Mouse (Mus musculus): ENCODE data around the gene Pdhb. TPM values are rescaled to one million over a fixed set of nuclear protein-coding genes. Genes with fewer than 3 reads are reported as not detected.

The Pdhb gene
- polyA plus RNA-seq, 1 experiment from 2014 or later = 200 TPM

DNA sequence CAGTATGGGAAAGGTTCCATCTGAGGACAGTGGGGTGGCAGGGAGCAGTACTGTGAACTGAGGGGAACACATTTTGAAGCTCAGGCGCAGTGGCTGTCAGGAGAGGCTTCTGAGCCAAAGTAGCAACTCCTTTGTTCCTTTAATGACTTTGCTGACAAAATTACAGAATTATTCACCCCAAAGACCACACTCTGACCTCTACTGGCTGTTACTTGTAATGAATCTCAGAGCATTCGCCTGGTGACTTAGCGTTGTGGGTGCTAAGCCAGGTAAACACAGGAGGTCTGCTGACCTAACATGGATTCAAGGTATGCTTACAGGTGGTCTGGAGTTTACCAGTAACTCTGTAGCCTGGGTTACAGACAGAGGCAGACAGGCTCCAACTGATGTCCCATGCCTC is 15.9 kb downstream of the Pdhb start:
- H3K4me2 ChIP-seq = no peak overlapping the region
- no peaks in the 10 kb centered on the region for H3K9me3 ChIP-seq
- H3K9ac ChIP-seq (replicated peaks) = no peak overlapping the region
- no peaks in the 10 kb centered on the region for H3K27me3 ChIP-seq
- no peaks in the 10 kb centered on the region for H3K4me1 ChIP-seq (replicated peaks)
- WGBS = 32% methylated on average over 3 of the region's 3 CpGs
- H3K4me3 ChIP-seq (replicated peaks) = no peak overlapping the region
- ATAC-seq (ENCODE audit: insufficient number of reproducible peaks, insufficient read depth, low FRiP score, low TSS enrichment, low read depth) = no peak
- peaks cover 25% of the 10 kb centered on the region; the same call in 1 of the 2 replicates for H3K36me3 ChIP-seq
- H3K27ac ChIP-seq = no peak overlapping the region

GRCm38 (mm10) chr14:8154072-8154471 is 18.8 kb downstream of the Pdhb start:
- H3K4me1 ChIP-seq (replicated peaks) = no peaks in the 10 kb centered on the region
- WGBS = 86% methylated on average over 3 of the region's 3 CpGs

DNA sequence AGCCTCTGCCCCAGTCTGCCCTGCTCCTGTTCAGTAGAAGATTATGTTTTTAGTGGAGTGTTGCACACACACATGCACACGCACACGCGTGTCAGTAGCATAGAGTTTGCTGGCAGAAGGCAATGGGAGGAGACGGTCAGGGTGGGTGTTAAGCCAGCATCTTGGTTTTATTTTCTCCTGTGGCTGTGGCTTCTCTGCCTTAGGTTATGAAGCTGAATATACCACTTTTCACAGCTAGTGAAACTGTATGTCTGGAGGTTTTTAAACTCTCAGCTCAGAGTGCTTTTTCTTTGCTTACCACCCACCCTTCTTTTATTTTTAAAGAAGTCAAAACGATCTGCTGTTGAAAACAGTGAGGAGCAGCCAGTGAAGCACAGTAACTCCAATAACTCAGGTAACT is 21.1 kb downstream of the Pdhb start:
- WGBS = 88% methylated on average over 5 of the region's 5 CpGs
- H3K4me2 ChIP-seq = no peak overlapping the region
- no peak overlapping the region for H3K9ac ChIP-seq (replicated peaks)
- H3K36me3 ChIP-seq = peaks cover 15% of the 10 kb centered on the region
- no peak for ATAC-seq (ENCODE audit: insufficient number of reproducible peaks, insufficient read depth, low FRiP score, low TSS enrichment, low read depth)
- H3K4me3 ChIP-seq (replicated peaks) = no peak overlapping the region
- H3K27ac ChIP-seq = no peak overlapping the region
- no peaks in the 10 kb centered on the region for H3K4me1 ChIP-seq (replicated peaks)
- no peaks in the 10 kb centered on the region for H3K9me3 ChIP-seq
- no peaks in the 10 kb centered on the region for H3K27me3 ChIP-seq

More at GRCm38 (mm10) chr14:8154072-8154471, 18.8 kb downstream of the Pdhb start:
- Histone ChIP-seq H3K27ac (no peak overlapping the region), H3K9me3 (no peaks in the 10 kb centered on the region), H3K27me3 (no peaks in the 10 kb centered on the region), H3K36me3 (peaks cover 15% of the 10 kb centered on the region), H3K4me2 (no peak overlapping the region), H3K4me3 (replicated peaks) (no peak overlapping the region), H3K9ac (replicated peaks) (no peak overlapping the region)
- ATAC-seq (ENCODE audit: insufficient number of reproducible peaks, insufficient read depth, low FRiP score, low TSS enrichment, low read depth) = no peak

- WGBS = 83% methylated on average over 8 of the region's 8 CpGs
- Histone ChIP-seq H3K27ac (no peak overlapping the region), H3K9ac (replicated peaks) (no peak overlapping the region), H3K4me2 (no peak overlapping the region), H3K4me3 (replicated peaks) (no peak overlapping the region), H3K9me3 (no peaks in the 10 kb centered on the region), H3K4me1 (replicated peaks) (no peaks in the 10 kb centered on the region), H3K27me3 (no peaks in the 10 kb centered on the region), H3K36me3 (peaks cover 32% of the 10 kb centered on the region)
- no peak for ATAC-seq (ENCODE audit: insufficient number of reproducible peaks, insufficient read depth, low FRiP score, low TSS enrichment, low read depth)
Observed at GRCm38 (mm10) chr14:8148842-8149241, 24.0 kb downstream of the Pdhb start.

DNA sequence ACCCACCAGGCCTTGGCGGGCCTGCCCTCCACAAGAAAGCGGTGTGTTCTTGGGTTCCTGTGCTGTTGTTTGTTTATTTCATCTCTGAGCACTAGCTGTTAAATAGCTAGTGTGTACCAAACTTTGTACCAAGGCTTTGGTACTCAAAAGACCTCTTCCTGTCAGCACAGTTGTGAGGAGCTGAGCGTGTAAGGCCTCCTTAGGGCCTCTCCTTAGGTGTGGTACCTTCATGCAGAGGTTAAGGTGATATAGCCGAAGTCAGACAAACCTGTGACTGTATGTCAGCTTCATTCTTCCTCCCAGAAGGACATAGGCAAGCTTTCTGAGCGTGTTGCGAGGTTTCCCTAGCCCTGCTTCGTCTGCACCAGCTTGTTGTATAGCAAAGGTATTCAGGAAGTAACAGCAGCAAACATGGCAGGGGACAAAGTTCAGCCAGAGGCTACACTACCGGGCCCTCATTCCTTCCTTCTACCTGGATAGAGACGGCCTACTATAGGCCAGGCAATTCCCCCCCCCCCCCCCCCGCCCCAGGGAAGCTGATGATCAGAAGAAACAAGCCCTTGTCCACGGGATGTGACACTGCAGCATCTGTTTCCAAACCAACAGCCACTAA is 26.1 kb downstream of the Pdhb start:
- no peak for ATAC-seq (ENCODE audit: insufficient number of reproducible peaks, insufficient read depth, low FRiP score, low TSS enrichment, low read depth)
- Histone ChIP-seq H3K4me1 (replicated peaks) (no peaks in the 10 kb centered on the region), H3K27me3 (no peaks in the 10 kb centered on the region), H3K9me3 (no peaks in the 10 kb centered on the region), H3K4me2 (no peak overlapping the region), H3K36me3 (peaks cover 40% of the 10 kb centered on the region), H3K9ac (replicated peaks) (no peak overlapping the region), H3K27ac (no peak overlapping the region), H3K4me3 (replicated peaks) (no peak overlapping the region)
- WGBS = 79% methylated on average over 10 of the region's 11 CpGs

- 78% methylated on average over 13 of the region's 13 CpGs for WGBS
- H3K4me3 ChIP-seq (replicated peaks) = no peak overlapping the region
- no peak overlapping the region for H3K4me2 ChIP-seq
- no peak overlapping the region for H3K9ac ChIP-seq (replicated peaks)
- no peaks in the 10 kb centered on the region for H3K9me3 ChIP-seq
- no peak for ATAC-seq (ENCODE audit: insufficient number of reproducible peaks, insufficient read depth, low FRiP score, low TSS enrichment, low read depth)
- no peak overlapping the region for H3K27ac ChIP-seq
- H3K4me1 ChIP-seq (replicated peaks) = no peaks in the 10 kb centered on the region
- peaks cover 40% of the 10 kb centered on the region for H3K36me3 ChIP-seq
- H3K27me3 ChIP-seq = no peaks in the 10 kb centered on the region
Observed at GRCm38 (mm10) chr14:8145594-8146558, 26.9 kb downstream of the Pdhb start.

GRCm38 (mm10) chr14:8141131-8141530 is 31.7 kb downstream of the Pdhb start:
- H3K27ac ChIP-seq = no peak overlapping the region
- H3K4me2 ChIP-seq = no peak overlapping the region
- H3K9ac ChIP-seq (replicated peaks) = no peak overlapping the region
- WGBS = 85% methylated on average over 2 of the region's 2 CpGs
- H3K4me3 ChIP-seq (replicated peaks) = no peak overlapping the region
- H3K9me3 ChIP-seq = no peaks in the 10 kb centered on the region
- no peaks in the 10 kb centered on the region for H3K27me3 ChIP-seq
- no peak for ATAC-seq (ENCODE audit: insufficient number of reproducible peaks, insufficient read depth, low FRiP score, low TSS enrichment, low read depth)
- H3K4me1 ChIP-seq (replicated peaks) = peaks cover 10% of the 10 kb centered on the region
- peaks cover 58% of the 10 kb centered on the region for H3K36me3 ChIP-seq

- Histone ChIP-seq H3K36me3 (peaks cover 52% of the 10 kb centered on the region), H3K4me2 (no peak overlapping the region), H3K4me1 (replicated peaks) (peaks cover 13% of the 10 kb centered on the region), H3K27me3 (no peaks in the 10 kb centered on the region), H3K4me3 (replicated peaks) (no peak overlapping the region), H3K27ac (0 out of 2 replicates have a peak overlapping the region, but pooled peaks have one; percentile 35), H3K9ac (replicated peaks) (peak overlapping the region; percentile 23; the same call in 1 of the 2 replicates), H3K9me3 (no peaks in the 10 kb centered on the region)
- no peak for ATAC-seq (ENCODE audit: insufficient number of reproducible peaks, insufficient read depth, low FRiP score, low TSS enrichment, low read depth)
- WGBS = 58% methylated on average over 23 of the region's 23 CpGs
Observed at GRCm38 (mm10) chr14:8139724-8140710, 32.8 kb downstream of the Pdhb start.

DNA sequence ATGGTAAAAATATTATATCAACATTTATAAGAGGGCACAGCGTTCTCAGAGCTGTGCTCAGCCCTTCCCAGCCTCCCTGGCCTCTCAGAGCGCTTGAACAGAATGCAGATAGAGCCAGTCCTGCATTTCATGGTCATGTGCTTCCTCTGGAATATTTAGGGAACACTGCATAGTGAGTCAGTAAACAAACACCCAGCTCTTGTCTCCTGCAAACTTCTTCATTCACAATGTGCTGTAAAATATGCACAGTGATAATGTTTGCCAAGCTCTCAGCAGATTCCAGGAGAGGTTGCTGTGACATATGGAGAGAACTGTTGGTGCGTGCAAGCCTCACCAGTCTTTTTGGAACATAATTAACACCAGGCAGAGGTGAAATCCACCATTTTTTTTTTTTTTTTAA is 37.7 kb downstream of the Pdhb start:
- no peak overlapping the region for H3K9ac ChIP-seq (replicated peaks)
- H3K4me2 ChIP-seq = no peak overlapping the region
- no peak overlapping the region for H3K4me3 ChIP-seq (replicated peaks)
- no peak overlapping the region for H3K27ac ChIP-seq
- no peak for ATAC-seq (ENCODE audit: insufficient number of reproducible peaks, insufficient read depth, low FRiP score, low TSS enrichment, low read depth)
- 69% methylated on average over 3 of the region's 3 CpGs for whole genome bisulfite sequencing
- no peaks in the 10 kb centered on the region for H3K27me3 ChIP-seq
- H3K4me1 ChIP-seq (replicated peaks) = peaks cover 10% of the 10 kb centered on the region
- H3K9me3 ChIP-seq = no peaks in the 10 kb centered on the region
- H3K36me3 ChIP-seq = peaks cover 21% of the 10 kb centered on the region; the same call in 1 of the 2 replicates

DNA sequence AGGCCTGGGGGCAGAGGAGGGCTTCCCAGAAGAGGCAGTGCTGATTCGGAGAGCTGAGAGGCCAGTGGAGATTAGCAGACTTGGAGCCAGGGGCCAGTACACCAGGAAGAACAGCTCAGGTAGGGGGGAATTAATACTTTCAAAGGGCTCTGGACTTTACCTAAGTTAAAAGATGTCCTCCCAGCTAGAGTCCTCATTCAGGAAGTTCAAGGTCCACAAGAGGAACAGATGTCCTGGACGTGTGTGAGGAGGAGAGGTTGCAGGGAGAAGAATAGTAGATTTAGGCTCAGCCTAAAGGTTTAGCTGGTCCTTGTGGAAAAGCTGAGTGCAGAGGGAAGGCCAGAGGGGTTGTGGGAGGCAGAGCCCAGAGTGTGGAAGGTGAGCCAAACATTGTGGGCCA is 38.6 kb downstream of the Pdhb start:
- Histone ChIP-seq H3K27ac (no peak overlapping the region), H3K4me2 (no peak overlapping the region), H3K4me3 (replicated peaks) (no peak overlapping the region), H3K27me3 (no peaks in the 10 kb centered on the region), H3K4me1 (replicated peaks) (0 out of 2 replicates have a peak, but pooled peaks cover 5% of the 10 kb centered on the region), H3K9me3 (no peaks in the 10 kb centered on the region), H3K36me3 (peaks cover 19% of the 10 kb centered on the region; the same call in 1 of the 2 replicates), H3K9ac (replicated peaks) (no peak overlapping the region)
- 77% methylated on average over 2 of the region's 2 CpGs for WGBS
- no peak for ATAC-seq (ENCODE audit: insufficient number of reproducible peaks, insufficient read depth, low FRiP score, low TSS enrichment, low read depth)
